Mouse (Mus musculus): ENCODE results near the gene Mtx1. TPM values are rescaled to one million over a fixed set of nuclear protein-coding genes. Genes with fewer than 3 reads are reported as not detected.
A peak's percentile ranks its signal among the peaks of the same experiment; 100 is the strongest.
"Not testable (repeated sequence)": the region's sequence is repeated elsewhere in the genome, so short reads cannot be mapped to it uniquely, and the experiment has no call there.

Gene Mtx1
- polyA plus RNA-seq, 1 experiment from 2014 or later, result 211 TPM

GRCm38 (mm10) chr3:89163643-89164245 lies 63.1 kb downstream of the Mtx1 start:
- Histone ChIP-seq H3K4me1 (peaks cover 26% of the 10 kb centered on the region), H3K27ac (no peak overlapping the region), H3K4me3 (peak overlapping the region; percentile 89), H3K36me3 (peaks cover 20% of the 10 kb centered on the region), H3K9me3 (no peaks in the 10 kb centered on the region), H3K27me3 (peaks cover 12% of the 10 kb centered on the region), H3K9ac (peak overlapping the region; percentile 98; the same call in 1 of the 2 replicates), H3K4me2 (replicated peaks) (peak overlapping the region; percentile 76)
- ATAC-seq (ENCODE audit: insufficient number of reproducible peaks, insufficient read depth, low FRiP score, low TSS enrichment), result no peak
- 71% methylated on average over 5 of the region's 5 CpGs for WGBS

GRCm38 (mm10) chr3:89163123-89163522 lies 63.8 kb downstream of the Mtx1 start:
- ATAC-seq (ENCODE audit: insufficient number of reproducible peaks, insufficient read depth, low FRiP score, low TSS enrichment), result no peak
- Histone ChIP-seq H3K9ac (no peak overlapping the region), H3K9me3 (no peaks in the 10 kb centered on the region), H3K4me2 (replicated peaks) (no peak overlapping the region), H3K27me3 (peaks cover 18% of the 10 kb centered on the region), H3K36me3 (peaks cover 14% of the 10 kb centered on the region), H3K27ac (no peak overlapping the region), H3K4me3 (no peak overlapping the region), H3K4me1 (peaks cover 26% of the 10 kb centered on the region)
- 63% methylated on average over 1 of the region's 1 CpGs for WGBS

- Histone ChIP-seq H3K27ac (no peak overlapping the region), H3K27me3 (peaks cover 20% of the 10 kb centered on the region), H3K4me2 (replicated peaks) (no peak overlapping the region), H3K9ac (no peak overlapping the region), H3K4me1 (peaks cover 26% of the 10 kb centered on the region), H3K9me3 (no peaks in the 10 kb centered on the region), H3K36me3 (0 out of 2 replicates have a peak, but pooled peaks cover 3% of the 10 kb centered on the region), H3K4me3 (no peak overlapping the region)
- no peak for ATAC-seq (ENCODE audit: insufficient number of reproducible peaks, insufficient read depth, low FRiP score, low TSS enrichment)
- 71% methylated on average over 4 of the region's 4 CpGs for WGBS
Observed at GRCm38 (mm10) chr3:89161786-89162185, 65.1 kb downstream of the Mtx1 start.

- H3K9ac ChIP-seq; H3K27ac ChIP-seq; H3K4me2 ChIP-seq (replicated peaks); H3K4me3 ChIP-seq; H3K36me3 ChIP-seq; ATAC-seq (ENCODE audit: insufficient number of reproducible peaks, insufficient read depth, low FRiP score, low TSS enrichment); H3K9me3 ChIP-seq: not testable (repeated sequence)
- Histone ChIP-seq H3K4me1 (peaks cover 26% of the 10 kb centered on the region), H3K27me3 (peaks cover 20% of the 10 kb centered on the region)
Observed at GRCm38 (mm10) chr3:89161207-89161606, 65.7 kb downstream of the Mtx1 start.

GRCm38 (mm10) chr3:89159616-89160344 lies 67.1 kb downstream of the Mtx1 start, which contains the start of gene Hcn3:
Hcn3 (minus strand) TSS chr3:89160196.
- Histone ChIP-seq H3K27ac (no peak within 1 kb of the TSS), H3K4me3 (peak within 1 kb of the TSS; percentile 61), H3K4me1 (peaks cover 19% of the 10 kb centered on the region), H3K4me2 (replicated peaks) (peak within 1 kb of the TSS; percentile 98), H3K9me3 (no peaks in the 10 kb centered on the region), H3K27me3 (peaks cover 20% of the 10 kb centered on the region), H3K9ac (peak within 1 kb of the TSS; percentile 60), H3K36me3 (no peaks in the 10 kb centered on the region)
- WGBS, result under 1% methylated on average over 46 of the region's 66 CpGs
- peak; percentile 78 for ATAC-seq (ENCODE audit: insufficient number of reproducible peaks, insufficient read depth, low FRiP score, low TSS enrichment)

GRCm38 (mm10) chr3:89159211-89159610 lies 67.7 kb downstream of the Mtx1 start:
- Histone ChIP-seq H3K9ac (no peak overlapping the region), H3K36me3 (no peaks in the 10 kb centered on the region), H3K27me3 (peaks cover 20% of the 10 kb centered on the region)

More at GRCm38 (mm10) chr3:89159211-89159610, 67.7 kb downstream of the Mtx1 start:
- ATAC-seq (ENCODE audit: insufficient number of reproducible peaks, insufficient read depth, low FRiP score, low TSS enrichment), result no peak
- no peak overlapping the region for H3K27ac ChIP-seq
- H3K9me3 ChIP-seq, result no peaks in the 10 kb centered on the region
- H3K4me3 ChIP-seq, result peak overlapping the region; percentile 61
- 3% methylated on average over 13 of the region's 13 CpGs for WGBS
- peaks cover 19% of the 10 kb centered on the region for H3K4me1 ChIP-seq
- peak overlapping the region; percentile 98 for H3K4me2 ChIP-seq (replicated peaks)

MicroRNAs within 50 kb of the gene (microRNA counts, 519-probe panel; counts per million panel counts)
- microRNA mmu-miR-92b, result 460 counts per million, percentile 65 among the panel's probes with 10 or more counts

Small RNA genes within 50 kb of the gene (microRNA-seq; reads per million reads assigned to microRNA genes)
- 1,086 reads per million, percentile 78 among the genes with 10 or more reads in this experiment for gene Mir92b

Other genes starting within 250 kb of the Mtx1 start
- 26.5 and 33.7 TPM in 2 replicates for gene Rusc1, start 133.8 kb downstream of the Mtx1 start, polyA plus RNA-seq (2016; fragmentation: Nextera tagmentation; extraction: Ambion mirVana)
- not detected in 2 replicates for gene Gm43738, start 126.0 kb downstream of the Mtx1 start, polyA plus RNA-seq (2016; fragmentation: Nextera tagmentation; extraction: Ambion mirVana)
- gene Fdps, start 125.1 kb downstream of the Mtx1 start, polyA plus RNA-seq (2016; fragmentation: Nextera tagmentation; extraction: Ambion mirVana), result 258 and 265 TPM in 2 replicates
- gene Pklr, start 90.9 kb downstream of the Mtx1 start, polyA plus RNA-seq (2016; fragmentation: Nextera tagmentation; extraction: Ambion mirVana), result 0.27 and 1.0 TPM in 2 replicates
- 3.9 and 4.4 TPM in 2 replicates for gene Hcn3, start 66.9 kb downstream of the Mtx1 start, polyA plus RNA-seq (2016; fragmentation: Nextera tagmentation; extraction: Ambion mirVana)
- gene Clk2, start 62.3 kb downstream of the Mtx1 start, polyA plus RNA-seq (2016; fragmentation: Nextera tagmentation; extraction: Ambion mirVana), result 51.3 and 52.6 TPM in 2 replicates
- 108 and 109 TPM in 2 replicates for gene Scamp3, start 49.6 kb downstream of the Mtx1 start, polyA plus RNA-seq (2016; fragmentation: Nextera tagmentation; extraction: Ambion mirVana)
- gene Fam189b, start 43.9 kb downstream of the Mtx1 start, polyA plus RNA-seq (2016; fragmentation: Nextera tagmentation; extraction: Ambion mirVana), result 30.9 and 37.2 TPM in 2 replicates
- 33.2 and 34.9 TPM in 2 replicates for gene Gba, start 24.2 kb downstream of the Mtx1 start, polyA plus RNA-seq (2016; fragmentation: Nextera tagmentation; extraction: Ambion mirVana)
- gene Thbs3, start 11.9 kb downstream of the Mtx1 start, polyA plus RNA-seq (2016; fragmentation: Nextera tagmentation; extraction: Ambion mirVana), result 42.6 and 46.2 TPM in 2 replicates
- 0.78 and 1.6 TPM in 2 replicates for gene Muc1, start 2.0 kb upstream of the Mtx1 start, polyA plus RNA-seq (2016; fragmentation: Nextera tagmentation; extraction: Ambion mirVana)
- gene Krtcap2, start 18.9 kb upstream of the Mtx1 start, polyA plus RNA-seq (2016; fragmentation: Nextera tagmentation; extraction: Ambion mirVana), result 297 and 306 TPM in 2 replicates
- gene Trim46, start 19.2 kb upstream of the Mtx1 start, polyA plus RNA-seq (2016; fragmentation: Nextera tagmentation; extraction: Ambion mirVana), result 6.2 and 7.7 TPM in 2 replicates
- gene Dpm3, start 32.3 kb upstream of the Mtx1 start, polyA plus RNA-seq (2016; fragmentation: Nextera tagmentation; extraction: Ambion mirVana), result 101 and 103 TPM in 2 replicates
- gene Slc50a1, start 43.5 kb upstream of the Mtx1 start, polyA plus RNA-seq (2016; fragmentation: Nextera tagmentation; extraction: Ambion mirVana), result 56.6 and 62.0 TPM in 2 replicates
- 32.6 and 36.1 TPM in 2 replicates for gene Efna1, start 54.1 kb upstream of the Mtx1 start, polyA plus RNA-seq (2016; fragmentation: Nextera tagmentation; extraction: Ambion mirVana)
- 12.8 and 15.8 TPM in 2 replicates for gene Efna3, start 95.9 kb upstream of the Mtx1 start, polyA plus RNA-seq (2016; fragmentation: Nextera tagmentation; extraction: Ambion mirVana)
- 47.1 and 48.8 TPM in 2 replicates for gene Efna4, start 110.9 kb upstream of the Mtx1 start, polyA plus RNA-seq (2016; fragmentation: Nextera tagmentation; extraction: Ambion mirVana)
- 42.7 and 45.5 TPM in 2 replicates for gene Adam15, start 122.9 kb upstream of the Mtx1 start, polyA plus RNA-seq (2016; fragmentation: Nextera tagmentation; extraction: Ambion mirVana)
- 0.13 and 0.38 TPM in 2 replicates for gene Dcst2, start 134.9 kb upstream of the Mtx1 start, polyA plus RNA-seq (2016; fragmentation: Nextera tagmentation; extraction: Ambion mirVana)
- gene Dcst1, start 138.2 kb upstream of the Mtx1 start, polyA plus RNA-seq (2016; fragmentation: Nextera tagmentation; extraction: Ambion mirVana), result 0.32 and 0.57 TPM in 2 replicates
- 0.83 and 1.9 TPM in 2 replicates for gene Zbtb7b, start 167.7 kb upstream of the Mtx1 start, polyA plus RNA-seq (2016; fragmentation: Nextera tagmentation; extraction: Ambion mirVana)
- 0.09 and 0.64 TPM in 2 replicates for gene Lenep, start 175.7 kb upstream of the Mtx1 start, polyA plus RNA-seq (2016; fragmentation: Nextera tagmentation; extraction: Ambion mirVana)
- gene Flad1, start 184.8 kb upstream of the Mtx1 start, polyA plus RNA-seq (2016; fragmentation: Nextera tagmentation; extraction: Ambion mirVana), result 30.3 TPM in 2 replicates
- gene Cks1b, start 191.3 kb upstream of the Mtx1 start, polyA plus RNA-seq (2016; fragmentation: Nextera tagmentation; extraction: Ambion mirVana), result 480 and 499 TPM in 2 replicates
- 94.5 and 97.5 TPM in 2 replicates for gene Shc1, start 191.4 kb upstream of the Mtx1 start, polyA plus RNA-seq (2016; fragmentation: Nextera tagmentation; extraction: Ambion mirVana)
- gene Pygo2, start 203.1 kb upstream of the Mtx1 start, polyA plus RNA-seq (2016; fragmentation: Nextera tagmentation; extraction: Ambion mirVana), result 67.3 and 67.9 TPM in 2 replicates
- 29.8 and 30.1 TPM in 2 replicates for gene Pbxip1, start 209.6 kb upstream of the Mtx1 start, polyA plus RNA-seq (2016; fragmentation: Nextera tagmentation; extraction: Ambion mirVana)
- gene Pmvk, start 227.5 kb upstream of the Mtx1 start, polyA plus RNA-seq (2016; fragmentation: Nextera tagmentation; extraction: Ambion mirVana), result 57.0 and 58.8 TPM in 2 replicates

Data from embryonic facial prominence, embryonic 12.5 days (tissue).